Mouse (Mus musculus): Measurements from ENCODE around the gene Faah.

The Faah gene

DNA sequence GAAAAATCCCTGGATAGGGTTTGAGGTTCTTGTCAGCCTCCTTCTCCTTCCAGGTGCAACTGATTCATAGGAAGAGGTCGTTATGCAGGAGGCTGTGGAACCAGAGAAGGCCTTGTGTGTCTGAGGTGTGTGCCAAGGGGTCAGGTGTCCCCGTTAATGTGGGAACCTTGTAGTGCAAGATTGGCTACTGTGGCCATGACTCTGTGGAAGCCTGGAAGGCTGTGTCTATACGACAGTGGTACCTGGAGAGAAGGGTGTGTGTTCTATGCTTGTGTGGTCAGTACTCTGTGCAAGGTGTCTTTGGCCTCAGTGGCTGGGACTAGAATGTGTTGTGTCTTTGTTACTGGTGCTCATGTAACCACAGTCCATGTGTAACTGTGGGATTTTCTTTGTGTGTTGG is 77.0 kb downstream of the Faah start:
- no peak for DNase-seq

DNA sequence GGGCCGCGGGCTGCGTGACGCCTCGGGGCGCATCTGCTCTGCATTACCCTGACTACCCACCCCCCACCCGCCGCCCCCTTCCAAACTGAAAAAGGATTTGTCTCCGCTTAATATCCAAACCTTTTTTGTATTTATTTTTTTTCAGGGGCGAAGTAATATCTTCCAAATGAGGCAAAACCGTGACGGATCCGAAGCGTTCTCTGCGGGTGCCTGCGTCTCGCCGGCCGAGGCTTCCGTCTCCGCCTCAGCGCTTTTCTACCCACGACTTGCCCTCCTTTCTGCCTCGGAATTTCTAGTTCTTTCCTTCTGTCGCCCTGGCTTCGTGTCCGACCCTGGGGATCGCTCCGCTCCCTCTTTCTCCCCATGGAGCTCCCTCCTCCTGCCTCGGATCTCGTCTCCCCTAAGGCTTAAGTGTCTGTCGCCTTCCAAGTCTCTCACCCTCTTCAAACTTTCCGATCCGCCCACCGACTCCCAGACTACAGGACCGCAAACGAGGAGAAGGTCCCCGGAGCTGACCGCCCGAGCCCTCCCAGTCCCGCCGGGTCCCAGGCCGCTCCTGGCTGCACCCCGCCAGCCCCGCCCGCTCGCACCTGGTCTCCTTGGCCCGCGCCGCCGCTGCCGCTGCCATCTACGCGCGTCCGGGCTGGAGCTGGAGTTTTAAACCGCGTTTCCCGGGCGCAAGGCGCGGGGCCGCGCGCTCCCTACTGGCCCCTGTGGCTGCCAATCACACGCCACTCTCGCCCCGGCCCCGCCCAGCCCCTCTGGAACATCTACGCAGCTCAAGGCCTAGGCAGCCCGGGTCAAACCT is 78.2 kb downstream of the Faah start, which contains the start of gene Dmbx1:
TSS of gene Dmbx1 (minus strand) at position 632 of the 808 bp plus-strand sequence.
- peak; percentile 39 for DNase-seq

DNA sequence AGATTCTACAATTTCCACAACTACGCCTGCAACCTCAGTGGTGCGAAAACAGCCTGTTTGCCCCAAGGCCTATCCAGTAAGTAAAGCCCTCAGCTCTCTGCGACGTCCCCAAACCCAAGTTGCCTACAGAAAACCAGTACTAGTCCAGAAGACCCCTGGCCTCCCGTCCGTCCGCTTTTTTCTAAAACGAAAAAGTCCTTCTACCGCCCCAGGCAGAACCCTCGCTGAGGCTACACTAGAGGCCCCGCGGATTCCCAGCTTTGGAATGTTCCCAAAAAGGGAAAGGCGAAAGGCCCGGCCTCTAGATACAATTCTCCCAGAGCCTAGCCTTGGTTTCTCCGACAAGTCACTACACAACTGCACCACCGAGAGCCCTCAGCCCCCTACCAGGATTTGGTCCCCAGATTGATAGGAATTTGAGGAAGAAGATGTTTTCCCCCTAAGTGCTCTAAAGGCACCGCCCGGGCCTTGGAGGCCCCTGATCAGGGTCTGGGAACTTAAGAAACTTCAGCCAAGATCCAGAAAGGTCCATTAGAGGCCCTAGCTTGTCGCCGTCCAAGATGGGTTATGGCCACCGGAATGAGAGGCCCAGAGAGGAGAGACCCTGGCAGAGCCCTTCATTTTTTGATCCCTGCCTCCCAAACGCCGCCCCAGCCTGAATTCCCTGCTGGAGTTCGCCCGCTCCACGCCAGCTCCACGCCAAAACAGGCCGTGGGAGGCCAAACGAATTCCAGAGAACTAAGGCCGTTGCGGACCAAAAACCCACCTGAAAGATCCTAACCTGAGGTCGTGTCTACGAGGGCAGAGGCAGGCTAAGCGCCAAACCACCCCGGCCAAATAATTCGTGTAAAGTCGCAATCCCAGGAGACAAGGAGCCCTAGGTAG is 79.2 kb downstream of the Faah start:
- DNase-seq: no peak

DNA sequence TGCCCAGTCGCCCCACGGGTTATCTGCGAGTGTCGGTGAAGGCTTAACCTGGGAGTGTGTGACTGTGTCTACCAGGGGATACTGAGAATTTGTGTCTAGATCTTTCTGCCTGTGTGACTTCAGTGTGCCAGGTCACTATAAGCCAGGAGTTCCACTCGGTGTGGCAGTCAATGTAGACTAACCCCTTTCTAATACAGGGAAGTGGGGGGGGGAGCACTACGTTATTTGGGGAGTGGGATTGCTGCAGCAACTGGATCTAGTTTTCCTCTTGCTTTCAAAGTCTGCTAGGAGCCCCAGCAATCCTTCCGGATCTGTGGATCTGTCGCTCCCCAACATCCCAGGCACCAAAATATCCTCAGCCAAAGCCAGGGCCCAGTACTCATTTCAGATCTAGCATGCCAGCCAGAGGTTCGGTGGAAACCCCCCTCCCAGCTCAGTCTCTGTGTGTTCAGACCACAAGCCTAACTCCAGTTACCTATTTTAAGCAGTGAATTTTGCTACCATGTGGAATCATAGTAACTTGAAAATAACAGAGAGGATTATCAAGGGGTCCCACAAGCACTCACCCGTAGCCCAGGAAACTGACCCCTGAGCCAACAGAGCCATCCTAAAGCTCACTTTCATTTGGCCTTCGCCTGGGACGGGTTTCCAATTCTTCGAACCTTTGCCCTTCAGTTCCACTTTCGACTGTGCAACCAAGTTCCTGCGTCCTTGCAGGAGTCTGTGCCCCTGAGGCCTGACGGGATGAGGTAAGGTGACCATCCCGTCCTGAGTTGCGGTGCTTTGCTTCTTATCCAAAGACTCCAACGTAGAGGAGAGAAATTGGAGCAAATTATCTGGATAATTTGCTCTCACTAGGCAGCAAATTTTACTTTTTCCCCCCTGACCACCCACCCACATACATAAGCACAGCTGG is 80.4 kb downstream of the Faah start:
- DNase-seq: no peak

DNA sequence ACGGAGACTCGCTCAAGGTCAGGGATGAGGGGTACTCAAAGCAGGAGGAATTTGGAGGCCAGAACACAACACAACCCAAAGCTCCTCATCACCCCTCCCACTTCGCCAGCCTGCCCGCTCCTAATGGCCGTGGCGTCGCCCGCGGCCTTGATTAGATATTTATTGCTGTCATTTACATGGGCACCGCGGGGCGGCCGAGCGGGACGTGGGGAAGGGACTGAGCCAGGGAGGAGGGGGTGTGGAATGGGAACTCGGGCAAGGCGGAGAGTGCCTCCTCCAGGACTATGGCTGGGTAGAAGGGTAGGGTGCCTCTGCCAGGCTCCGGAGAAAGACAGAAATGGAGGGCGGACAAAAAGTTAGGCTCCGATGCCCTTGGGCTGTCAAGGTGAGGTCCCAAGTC is 81.1 kb downstream of the Faah start:
- no peak for DNase-seq

- no peak for DNase-seq
Measured at GRCm38 (mm10) chr4:115935835-115936581, 81.7 kb downstream of the Faah start.

- no peak for DNase-seq
Measured at GRCm38 (mm10) chr4:115931556-115932088, 86.1 kb downstream of the Faah start.

- DNase-seq: no peak
Measured at GRCm38 (mm10) chr4:115927637-115928036, 90.1 kb downstream of the Faah start.

GRCm38 (mm10) chr4:115923262-115923880 is 94.4 kb downstream of the Faah start:
- no peak for DNase-seq

- no peak for DNase-seq
Measured at GRCm38 (mm10) chr4:115922688-115923087, 95.0 kb downstream of the Faah start.

DNA sequence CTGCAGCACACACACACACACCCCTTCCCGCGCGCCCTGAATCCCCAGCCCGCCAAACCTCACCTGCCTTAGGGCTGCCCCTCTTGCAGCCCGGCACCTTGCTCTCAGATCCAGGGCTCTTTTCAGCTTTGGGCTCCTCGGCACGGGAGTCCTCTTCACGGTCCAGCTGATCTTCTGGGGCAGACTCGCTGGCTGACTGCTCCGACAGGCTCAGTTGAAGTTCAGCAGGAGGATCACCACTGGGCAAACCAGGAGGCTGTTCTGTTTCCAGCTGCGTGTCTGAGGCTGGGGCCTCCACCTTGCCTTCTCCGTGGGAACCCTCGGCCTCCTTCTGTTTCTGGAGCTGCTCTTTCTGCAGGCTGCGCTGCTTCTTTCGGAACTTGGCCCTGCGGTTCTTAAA is 97.8 kb downstream of the Faah start:
- no peak for DNase-seq

Data from thymus, postnatal 4 days (tissue).